Mouse (Mus musculus) heart, adult 9 months (tissue): ENCODE measurements at regions not wholly inside any gene's neighbourhood (a gene's known extent, or its start where the extent isn't known, plus 50 kb on each side); places are given as distances from the start of the nearest gene placed in this dataset.

Experiments used
- DNase-seq, 2 experiments: peaks; one replicate each; pipeline ENCODE4 v3.0.0; 2022; ENCODE audit warnings: low spot score in 2 of 2

DNA sequence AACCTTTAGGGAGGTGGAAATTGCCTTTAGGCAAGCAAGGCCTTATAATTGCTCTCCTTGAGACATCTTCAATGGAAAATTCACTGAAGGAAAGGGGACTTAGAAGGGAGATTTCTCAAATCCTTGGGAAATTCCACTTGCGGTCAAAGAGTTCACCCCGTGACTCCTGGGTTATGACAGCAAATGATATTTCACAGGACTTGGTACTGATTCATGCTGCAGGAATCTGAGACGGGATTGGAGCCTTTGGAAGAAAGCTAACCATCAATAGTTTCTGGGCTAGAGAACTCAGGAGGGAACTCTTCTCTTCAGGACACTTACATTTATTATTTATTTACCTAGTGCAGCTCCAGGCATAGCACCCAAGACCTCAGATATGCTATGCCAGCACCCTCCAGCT lies 52.8 kb upstream of the Cxcl5 start:
- peak; percentile 34 to 43 for DNase-seq

DNA sequence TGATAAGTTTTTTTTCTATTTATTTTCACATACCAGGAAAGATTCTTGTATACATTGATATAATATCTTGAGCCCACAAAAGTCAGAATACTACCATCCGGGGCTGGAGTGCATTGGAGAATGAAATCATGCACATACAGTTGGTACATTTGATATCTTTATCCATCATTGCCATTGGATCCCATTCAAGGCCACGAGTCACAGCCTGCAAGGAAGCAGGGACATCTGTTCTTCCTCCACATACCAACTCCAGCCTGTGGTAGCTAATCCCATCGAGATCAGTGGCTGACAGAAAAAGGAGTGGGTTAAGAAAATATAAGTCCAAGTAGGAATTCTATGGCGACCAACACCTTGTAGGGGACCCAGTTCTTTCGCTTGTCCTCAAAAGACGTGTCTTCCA lies 55.5 kb upstream of the Cxcl5 start:
- DNase-seq, result no peak

DNA sequence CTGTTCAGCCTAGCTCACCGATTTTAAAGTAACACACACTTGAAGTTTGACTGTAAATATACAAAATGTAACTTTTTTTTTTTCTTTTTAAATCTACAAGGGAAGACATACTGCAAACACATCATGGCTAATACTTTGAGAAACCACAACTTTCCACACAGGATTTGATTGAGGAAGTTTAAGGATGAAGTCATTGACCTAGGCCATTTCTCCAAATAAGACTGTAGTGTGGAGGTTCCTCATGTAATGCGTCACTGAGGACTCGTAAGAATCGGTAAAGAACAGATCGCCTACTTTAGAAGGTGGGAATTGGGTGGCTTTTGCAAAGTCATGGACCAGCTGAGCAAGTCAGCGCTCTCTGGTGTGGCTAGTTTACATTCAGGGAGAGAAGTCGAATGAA lies 59.0 kb upstream of the Cxcl5 start:
- no peak for DNase-seq

DNA sequence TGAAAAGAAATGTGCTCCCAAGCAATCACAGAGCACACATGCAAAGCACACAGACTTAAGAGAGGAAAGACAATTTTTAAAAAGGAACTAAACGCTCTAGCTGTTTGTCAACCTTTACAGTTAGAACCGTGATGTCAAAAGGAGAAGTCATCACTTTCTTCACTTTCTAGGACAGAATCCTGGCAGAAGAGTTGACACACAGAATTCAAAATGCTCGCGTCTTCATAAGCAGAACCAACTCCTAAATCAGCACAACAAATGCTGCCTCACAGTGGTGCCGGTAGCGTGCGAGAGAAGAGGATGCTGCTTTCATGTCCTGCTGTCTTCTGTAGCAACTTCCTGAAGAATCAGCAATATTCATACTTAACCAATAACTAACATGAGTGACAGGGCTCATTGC lies 55.6 kb upstream of the Rassf6 start:
- no peak for DNase-seq

DNA sequence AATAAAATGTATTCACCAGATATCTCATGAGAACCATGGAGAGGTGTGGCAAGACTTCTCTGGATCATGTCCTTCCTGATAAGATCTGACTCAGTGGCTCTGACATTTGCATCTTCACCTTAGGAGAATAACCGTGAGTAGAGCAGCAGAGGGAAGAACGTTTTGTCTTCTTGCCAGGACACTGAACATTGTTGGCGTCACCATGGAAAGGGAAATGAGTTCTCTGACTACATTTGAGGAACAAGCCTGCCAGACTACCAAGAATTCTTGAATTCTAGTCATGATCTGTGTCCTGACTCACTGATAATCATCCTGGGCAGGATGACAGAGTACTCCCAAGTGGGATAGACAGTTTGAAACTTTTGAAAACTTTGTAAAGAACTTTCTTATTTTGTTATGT lies 54.0 kb upstream of the Rassf6 start:
- DNase-seq, result peak; percentile 24 to 56

DNA sequence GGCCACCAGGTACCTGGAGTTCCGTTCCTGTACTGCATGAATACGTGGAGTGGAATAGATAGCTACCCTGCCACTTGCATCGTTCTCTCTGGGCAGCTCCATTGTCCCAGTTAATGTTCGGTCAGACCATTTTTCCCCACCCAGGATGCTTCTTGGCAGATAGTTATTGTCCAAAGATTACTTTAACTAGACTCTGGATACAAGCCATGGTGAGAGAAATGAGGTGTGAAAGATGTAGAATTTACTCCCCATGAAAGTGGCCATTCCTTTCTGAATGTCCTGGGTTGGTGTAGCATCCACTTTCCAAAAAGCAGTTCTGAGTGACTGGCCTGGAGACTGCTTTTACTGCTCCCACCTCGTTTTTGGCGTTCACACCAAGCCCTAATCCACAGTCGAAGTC lies 50.3 kb upstream of the Rassf6 start:
- DNase-seq, result no peak
